Mouse (Mus musculus) forebrain, embryonic 12.5 days (tissue): ENCODE results near the gene Atp1b3. TPM values are rescaled to one million over a fixed set of nuclear protein-coding genes. Genes with fewer than 3 reads are reported as not detected.
A peak's percentile ranks its signal among the peaks of the same experiment; 100 is the strongest.
"Not testable (repeated sequence)": the region's sequence is repeated elsewhere in the genome, so short reads cannot be mapped to it uniquely, and the experiment has no call there.

Experiments used
- ATAC-seq: fragments of 200-750 bp; cut with Nextera tagmentation; 2 replicates; pipeline ENCODE4 v1.8.0; 2017; ENCODE audit warnings: moderate TSS enrichment; ENCODE audit not compliant: low FRiP score
- H3K27ac ChIP-seq: fragments of 300-500 bp; sonication (generic); 2 replicates; pipeline ENCODE4 v1.5.1; 2016; ENCODE audit warnings: mild to moderate bottlenecking
- H3K27me3 ChIP-seq: fragments of 300-500 bp; sonication (generic); 2 replicates; pipeline ENCODE4 v1.6.1; 2016; ENCODE audit warnings: mild to moderate bottlenecking
- H3K36me3 ChIP-seq: fragments of 300-500 bp; sonication (generic); replicated peaks from 2 replicates; pipeline ENCODE4 v1.6.1; 2016; ENCODE audit warnings: mild to moderate bottlenecking
- H3K4me1 ChIP-seq: fragments of 300-500 bp; sonication (generic); 2 replicates; pipeline ENCODE4 v1.6.1; 2016
- H3K4me2 ChIP-seq: fragments of 300-500 bp; sonication (generic); 2 replicates; pipeline ENCODE4 v1.6.1; 2016; ENCODE audit warnings: mild to moderate bottlenecking, moderate library complexity
- H3K4me3 ChIP-seq: fragments of 300-500 bp; sonication (generic); replicated peaks from 2 replicates; pipeline ENCODE4 v1.5.1; 2016; ENCODE audit warnings: mild to moderate bottlenecking
- H3K9ac ChIP-seq: fragments of 300-500 bp; sonication (generic); 2 replicates; pipeline ENCODE4 v1.6.1; 2016; ENCODE audit warnings: mild to moderate bottlenecking
- H3K9me3 ChIP-seq: fragments of 300-500 bp; sonication (generic); 2 replicates; pipeline ENCODE4 v1.6.1; 2016
- WGBS: fragments of 180-500 bp; shearing (Covaris S2); methylation state at CpG from one replicate; pipeline ENCODE4 v1.1.7; 2016; 5-methylcytosine and 5-hydroxymethylcytosine counted together
- polyA plus RNA-seq: library from polyadenylated mRNA; unstranded; fragments of >200 nt; fragmentation: Nextera tagmentation; extraction: Ambion mirVana; gene quantifications from 2 replicates; pipeline ENCODE4 v1.2.1, GENCODE M21; 2016

Atp1b3 gene
- polyA plus RNA-seq: 163 and 164 TPM in 2 replicates

GRCm38 (mm10) chr9:96364141-96364838 is at the start of gene Atp1b3:
Atp1b3 (minus strand) TSS chr9:96364442.
- Histone ChIP-seq H3K27ac (peak within 1 kb of the TSS; percentile 96), H3K9ac (peak within 1 kb of the TSS; percentile 96), H3K4me2 (peak within 1 kb of the TSS; percentile 76), H3K4me3 (peak within 1 kb of the TSS; percentile 86), H3K4me1 (peaks cover 20% of the 10 kb centered on the region), H3K9me3 (no peaks in the 10 kb centered on the region), H3K27me3 (no peaks in the 10 kb centered on the region), H3K36me3 (no peaks in the 10 kb centered on the region)
- peak; percentile 99 for ATAC-seq
- 0% methylated on average over 73 of the region's 81 CpGs for WGBS

GRCm38 (mm10) chr9:96412821-96413405 is 48.7 kb upstream of the Atp1b3 start:
- no peak overlapping the region for H3K27ac ChIP-seq
- H3K4me3 ChIP-seq: no peak overlapping the region
- no peaks in the 10 kb centered on the region for H3K36me3 ChIP-seq
- H3K9ac ChIP-seq: no peak overlapping the region
- 75% methylated on average over 9 of the region's 9 CpGs for WGBS
- H3K4me1 ChIP-seq: no peaks in the 10 kb centered on the region
- H3K9me3 ChIP-seq: no peaks in the 10 kb centered on the region
- ATAC-seq: no peak
- no peak overlapping the region for H3K4me2 ChIP-seq
- H3K27me3 ChIP-seq: no peaks in the 10 kb centered on the region

GRCm38 (mm10) chr9:96404312-96404711 is 40.1 kb upstream of the Atp1b3 start:
- H3K4me1 ChIP-seq: 0 out of 2 replicates have a peak, but pooled peaks cover 2% of the 10 kb centered on the region
- H3K36me3 ChIP-seq: no peaks in the 10 kb centered on the region
- no peak overlapping the region for H3K9ac ChIP-seq
- H3K27me3 ChIP-seq: 0 out of 2 replicates have a peak, but pooled peaks cover 3% of the 10 kb centered on the region
- H3K4me2 ChIP-seq: no peak overlapping the region
- no peak overlapping the region for H3K4me3 ChIP-seq
- 89% methylated on average over 3 of the region's 3 CpGs for WGBS
- H3K27ac ChIP-seq: no peak overlapping the region
- ATAC-seq: no peak
- no peaks in the 10 kb centered on the region for H3K9me3 ChIP-seq

- WGBS: 98% methylated on average over 3 of the region's 3 CpGs
- not testable (repeated sequence) for H3K27ac ChIP-seq, H3K4me2 ChIP-seq, H3K4me3 ChIP-seq, H3K36me3 ChIP-seq, H3K9me3 ChIP-seq, ATAC-seq, H3K9ac ChIP-seq, H3K27me3 ChIP-seq
- H3K4me1 ChIP-seq: peaks cover 17% of the 10 kb centered on the region
Observed at GRCm38 (mm10) chr9:96399916-96400315, 35.7 kb upstream of the Atp1b3 start.

GRCm38 (mm10) chr9:96399425-96399878 is 35.2 kb upstream of the Atp1b3 start:
- Histone ChIP-seq H3K27ac (no peak overlapping the region), H3K9ac (no peak overlapping the region), H3K27me3 (0 out of 2 replicates have a peak, but pooled peaks cover 4% of the 10 kb centered on the region), H3K4me1 (peaks cover 17% of the 10 kb centered on the region), H3K9me3 (no peaks in the 10 kb centered on the region), H3K4me3 (no peak overlapping the region), H3K36me3 (no peaks in the 10 kb centered on the region), H3K4me2 (no peak overlapping the region)
- WGBS: 66% methylated on average over 6 of the region's 6 CpGs
- ATAC-seq: no peak

GRCm38 (mm10) chr9:96398614-96399013 is 34.4 kb upstream of the Atp1b3 start:
- Histone ChIP-seq H3K36me3 (no peaks in the 10 kb centered on the region), H3K9me3 (no peaks in the 10 kb centered on the region), H3K4me3 (no peak overlapping the region), H3K27ac (no peak overlapping the region), H3K4me1 (peaks cover 17% of the 10 kb centered on the region), H3K4me2 (no peak overlapping the region), H3K9ac (no peak overlapping the region), H3K27me3 (0 out of 2 replicates have a peak, but pooled peaks cover 4% of the 10 kb centered on the region)
- WGBS: 24% methylated on average over 4 of the region's 4 CpGs
- ATAC-seq: no peak

GRCm38 (mm10) chr9:96398165-96398564 is 33.9 kb upstream of the Atp1b3 start:
- peaks cover 17% of the 10 kb centered on the region for H3K4me1 ChIP-seq
- no peak overlapping the region for H3K27ac ChIP-seq
- 0 out of 2 replicates have a peak, but pooled peaks cover 4% of the 10 kb centered on the region for H3K27me3 ChIP-seq
- no peaks in the 10 kb centered on the region for H3K9me3 ChIP-seq
- WGBS: 18% methylated on average over 8 of the region's 8 CpGs
- no peak overlapping the region for H3K4me3 ChIP-seq
- no peaks in the 10 kb centered on the region for H3K36me3 ChIP-seq
- ATAC-seq: peak; percentile 44; the same call in 1 of the 2 replicates
- no peak overlapping the region for H3K4me2 ChIP-seq
- no peak overlapping the region for H3K9ac ChIP-seq

- no peak for ATAC-seq
- H3K4me3 ChIP-seq: no peak overlapping the region
- H3K4me2 ChIP-seq: no peak overlapping the region
- 0 out of 2 replicates have a peak, but pooled peaks cover 4% of the 10 kb centered on the region for H3K27me3 ChIP-seq
- no peaks in the 10 kb centered on the region for H3K9me3 ChIP-seq
- 80% methylated on average over 16 of the region's 16 CpGs for WGBS
- H3K36me3 ChIP-seq: no peaks in the 10 kb centered on the region
- H3K4me1 ChIP-seq: peaks cover 17% of the 10 kb centered on the region
- H3K27ac ChIP-seq: no peak overlapping the region
- H3K9ac ChIP-seq: no peak overlapping the region
Observed at GRCm38 (mm10) chr9:96394910-96395690, 30.9 kb upstream of the Atp1b3 start.

GRCm38 (mm10) chr9:96393731-96394235 is 29.5 kb upstream of the Atp1b3 start:
- Histone ChIP-seq H3K27me3 (no peaks in the 10 kb centered on the region), H3K4me1 (peaks cover 10% of the 10 kb centered on the region), H3K27ac (no peak overlapping the region), H3K36me3 (no peaks in the 10 kb centered on the region), H3K9me3 (no peaks in the 10 kb centered on the region), H3K9ac (no peak overlapping the region), H3K4me3 (no peak overlapping the region), H3K4me2 (no peak overlapping the region)
- no peak for ATAC-seq
- 93% methylated on average over 2 of the region's 2 CpGs for WGBS

- no peak overlapping the region for H3K27ac ChIP-seq
- no peak overlapping the region for H3K4me2 ChIP-seq
- no peaks in the 10 kb centered on the region for H3K27me3 ChIP-seq
- H3K4me3 ChIP-seq: no peak overlapping the region
- no peak for ATAC-seq
- 90% methylated on average over 5 of the region's 5 CpGs for WGBS
- no peaks in the 10 kb centered on the region for H3K9me3 ChIP-seq
- no peaks in the 10 kb centered on the region for H3K36me3 ChIP-seq
- H3K4me1 ChIP-seq: peaks cover 3% of the 10 kb centered on the region; the same call in 1 of the 2 replicates
- H3K9ac ChIP-seq: no peak overlapping the region
Observed at GRCm38 (mm10) chr9:96393112-96393511, 28.9 kb upstream of the Atp1b3 start.

- 95% methylated on average over 1 of the region's 1 CpGs for WGBS
- Histone ChIP-seq H3K9me3 (no peaks in the 10 kb centered on the region), H3K9ac (no peak overlapping the region), H3K4me2 (no peak overlapping the region), H3K4me1 (no peaks in the 10 kb centered on the region), H3K27ac (no peak overlapping the region), H3K27me3 (no peaks in the 10 kb centered on the region), H3K36me3 (no peaks in the 10 kb centered on the region), H3K4me3 (no peak overlapping the region)
- ATAC-seq: no peak
Observed at GRCm38 (mm10) chr9:96391921-96392320, 27.7 kb upstream of the Atp1b3 start.
